Mouse (Mus musculus) neural tube, embryonic 13.5 days (tissue): ENCODE data around the gene Akap5. TPM values are rescaled to one million over a fixed set of nuclear protein-coding genes. Genes with fewer than 3 reads are reported as not detected.
A peak's percentile ranks its signal among the peaks of the same experiment; 100 is the strongest.

Source experiments
- ATAC-seq: fragments of 200-750 bp; cut with Nextera tagmentation; 2 replicates; pipeline ENCODE4 v1.8.0; 2017; ENCODE audit warnings: low read depth, mild to moderate bottlenecking, moderate TSS enrichment, moderate library complexity
- H3K27ac ChIP-seq: fragments of 300-500 bp; sonication (generic); replicated peaks from 2 replicates; pipeline ENCODE4 v1.5.1; 2015; ENCODE audit warnings: moderate library complexity, mild to moderate bottlenecking, inconsistent platforms
- H3K27me3 ChIP-seq: fragments of 300-500 bp; sonication (generic); 2 replicates; pipeline ENCODE4 v1.6.1; 2015; ENCODE audit warnings: mild to moderate bottlenecking, inconsistent platforms
- H3K36me3 ChIP-seq: fragments of 300-500 bp; sonication (generic); 2 replicates; pipeline ENCODE4 v1.6.1; 2015; ENCODE audit warnings: mild to moderate bottlenecking, inconsistent platforms
- H3K4me1 ChIP-seq: fragments of 300-500 bp; sonication (generic); replicated peaks from 2 replicates; pipeline ENCODE4 v1.6.1; 2015; ENCODE audit warnings: inconsistent platforms
- H3K4me2 ChIP-seq: fragments of 300-500 bp; sonication (generic); 2 replicates; pipeline ENCODE4 v1.6.1; 2015; ENCODE audit warnings: inconsistent platforms, mild to moderate bottlenecking, moderate library complexity
- H3K4me3 ChIP-seq: fragments of 300-500 bp; sonication (generic); 2 replicates; pipeline ENCODE4 v1.5.1; 2015; ENCODE audit warnings: mild to moderate bottlenecking, inconsistent platforms
- H3K9ac ChIP-seq: fragments of 300-500 bp; sonication (generic); 2 replicates; pipeline ENCODE4 v1.6.1; 2015; ENCODE audit warnings: moderate library complexity, mild to moderate bottlenecking, inconsistent platforms
- H3K9me3 ChIP-seq: fragments of 300-500 bp; sonication (generic); 2 replicates; pipeline ENCODE4 v1.6.1; 2016; ENCODE audit warnings: inconsistent platforms
- WGBS: fragments of 180-500 bp; shearing (Covaris S2); methylation state at CpG from one replicate; pipeline ENCODE4 v1.1.7; 2015; 5-methylcytosine and 5-hydroxymethylcytosine counted together
- polyA plus RNA-seq: library from polyadenylated mRNA; unstranded; fragments of >200 nt; fragmentation: Nextera tagmentation; extraction: Ambion mirVana; gene quantifications from 2 replicates; pipeline ENCODE4 v1.2.1, GENCODE M21; 2015

Gene Akap5
- polyA plus RNA-seq, 1 experiment from 2014 or later: 7.4 TPM

DNA sequence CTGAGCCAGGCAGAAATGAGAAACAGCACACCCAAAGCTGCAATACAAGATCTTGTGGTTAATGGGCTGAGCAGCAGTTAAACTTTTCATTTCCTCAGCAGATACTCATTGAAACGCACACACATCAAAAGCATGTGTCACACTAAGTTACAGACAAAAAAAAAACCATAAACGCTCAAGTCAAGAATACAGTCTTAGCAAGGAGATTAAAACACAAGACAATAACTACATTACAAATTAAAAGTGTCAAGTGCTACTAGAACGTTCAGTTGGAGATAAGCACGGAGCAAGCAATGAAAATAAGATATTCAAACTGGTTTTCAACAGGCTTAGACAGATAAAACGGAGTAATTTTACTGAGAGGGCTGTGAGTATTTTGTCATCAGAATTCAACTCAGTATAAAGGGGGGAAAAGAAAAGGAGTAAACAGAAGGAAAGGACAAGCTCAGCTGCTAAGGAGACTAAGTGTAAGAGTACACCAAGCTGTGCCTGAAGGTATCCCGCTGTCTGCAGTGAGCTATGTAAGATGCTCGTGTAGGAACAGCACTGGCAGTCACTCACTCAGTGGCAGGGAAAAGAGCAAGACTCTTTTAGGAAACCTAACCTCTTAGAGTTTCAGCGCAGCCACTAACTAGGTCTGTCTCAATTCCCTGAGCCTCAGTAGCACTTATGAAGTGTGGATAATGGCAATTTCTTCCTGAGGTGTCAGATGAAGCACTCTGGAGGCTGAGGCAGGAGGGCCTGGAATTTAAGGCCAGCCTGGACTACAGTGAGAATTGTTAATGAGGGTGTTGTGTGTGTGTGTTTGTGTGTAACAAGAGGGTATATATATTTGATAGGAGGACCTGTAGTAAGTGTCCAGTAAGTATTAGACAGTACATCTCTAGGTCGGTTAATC, 37.0 kb downstream of the Akap5 start:
- Histone ChIP-seq H3K4me2 (no peak overlapping the region), H3K4me1 (peaks cover 14% of the 10 kb centered on the region), H3K27ac (no peak overlapping the region), H3K9me3 (no peaks in the 10 kb centered on the region), H3K36me3 (no peaks in the 10 kb centered on the region), H3K4me3 (no peak overlapping the region), H3K27me3 (no peaks in the 10 kb centered on the region), H3K9ac (no peak overlapping the region)
- WGBS: 64% methylated on average over 9 of the region's 9 CpGs
- no peak for ATAC-seq

DNA sequence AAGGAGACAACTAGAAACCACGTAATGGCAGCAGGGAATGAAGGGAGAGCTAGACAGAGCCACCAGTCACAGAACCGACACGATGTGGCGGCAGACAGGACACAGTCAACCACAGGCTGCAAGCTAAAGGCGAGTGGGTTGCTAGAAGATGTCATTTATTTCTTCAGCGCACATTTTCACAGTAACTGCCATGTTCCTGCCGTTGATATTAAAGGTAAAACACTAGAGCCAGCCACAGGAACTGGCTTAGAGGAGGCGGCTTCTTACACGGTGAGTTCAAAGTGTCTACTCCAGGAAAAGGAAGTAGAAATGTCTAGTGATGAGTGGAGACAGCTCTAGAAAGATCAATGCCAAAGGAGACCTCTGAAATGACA, 37.6 kb downstream of the Akap5 start:
- no peak for ATAC-seq

DNA sequence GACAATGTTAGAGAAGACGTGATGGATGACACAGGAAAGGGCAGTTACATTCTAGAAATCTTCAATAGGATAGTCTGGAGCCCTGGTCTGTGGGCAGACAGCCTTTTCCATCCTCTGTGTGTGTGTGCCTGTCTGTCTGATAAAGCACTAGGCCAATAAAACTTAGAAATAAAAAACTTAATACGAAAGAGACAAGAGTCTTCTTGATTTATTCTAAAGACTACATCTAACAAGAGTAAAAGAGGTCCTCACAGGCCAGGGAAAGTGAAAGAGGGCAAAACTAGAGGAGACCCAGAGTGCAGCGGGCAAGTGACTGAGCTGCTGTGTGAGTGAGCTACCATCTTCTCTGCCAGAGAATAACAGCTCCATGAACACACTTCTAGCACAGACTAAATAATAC, 41.6 kb downstream of the Akap5 start:
- H3K9me3 ChIP-seq: no peaks in the 10 kb centered on the region
- 86% methylated on average over 3 of the region's 3 CpGs for WGBS
- H3K27me3 ChIP-seq: no peaks in the 10 kb centered on the region
- peaks cover 36% of the 10 kb centered on the region for H3K4me1 ChIP-seq
- ATAC-seq: no peak
- H3K4me2 ChIP-seq: no peak overlapping the region
- H3K4me3 ChIP-seq: no peak overlapping the region
- no peak overlapping the region for H3K27ac ChIP-seq
- no peaks in the 10 kb centered on the region for H3K36me3 ChIP-seq
- H3K9ac ChIP-seq: no peak overlapping the region; the same call in 1 of the 2 replicates

More for the DNA sequence above, 37.6 kb downstream of the Akap5 start:
- Histone ChIP-seq H3K27me3 (no peaks in the 10 kb centered on the region), H3K27ac (no peak overlapping the region), H3K36me3 (no peaks in the 10 kb centered on the region), H3K9ac (no peak overlapping the region), H3K4me2 (no peak overlapping the region), H3K4me3 (no peak overlapping the region), H3K4me1 (peaks cover 21% of the 10 kb centered on the region), H3K9me3 (no peaks in the 10 kb centered on the region)
- 88% methylated on average over 9 of the region's 9 CpGs for WGBS

DNA sequence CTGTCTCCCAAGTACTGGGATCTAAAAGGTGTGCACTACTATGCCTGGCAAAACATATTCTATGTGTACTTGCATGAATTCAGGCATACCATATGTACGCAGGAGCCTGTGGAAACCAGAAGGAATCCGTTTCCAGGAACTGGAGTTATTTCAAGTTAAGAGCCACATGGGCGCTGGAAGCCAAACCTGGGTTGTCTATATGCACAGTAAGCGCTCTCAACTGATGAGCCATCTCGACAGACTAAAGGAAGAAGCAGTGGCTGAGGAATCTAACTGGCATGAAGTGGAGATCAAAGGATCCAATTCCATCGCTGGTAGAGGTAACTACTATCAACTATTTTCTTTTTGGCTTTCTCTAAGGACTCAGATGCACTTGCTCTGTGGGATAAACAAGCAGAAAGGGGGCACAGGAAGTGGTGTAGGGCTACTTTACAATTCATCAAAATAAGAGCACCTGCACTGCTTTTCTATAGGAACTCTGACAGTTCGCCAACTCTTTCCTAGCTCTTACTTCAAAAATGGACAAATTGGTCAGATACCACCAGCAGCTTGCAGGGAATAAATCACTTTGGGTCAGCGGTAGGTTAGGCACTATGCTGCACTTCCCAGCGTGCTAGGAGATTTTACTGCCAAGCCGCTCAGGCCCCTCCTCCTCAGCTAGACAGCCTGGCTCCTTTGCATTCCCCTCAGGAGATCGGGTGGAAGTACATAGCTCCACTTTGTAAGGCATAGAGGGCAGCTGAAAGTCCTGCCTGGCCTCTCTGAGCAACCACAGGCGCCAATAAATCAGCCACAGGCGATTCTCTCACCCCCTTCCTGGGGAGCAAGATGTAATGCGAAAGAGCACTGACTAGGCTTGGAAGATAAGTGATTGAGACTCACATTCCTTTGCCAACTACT, 42.7 kb downstream of the Akap5 start:
- no peaks in the 10 kb centered on the region for H3K9me3 ChIP-seq
- H3K36me3 ChIP-seq: no peaks in the 10 kb centered on the region
- H3K4me1 ChIP-seq: peaks cover 40% of the 10 kb centered on the region
- peak overlapping the region; percentile 98 for H3K27ac ChIP-seq
- peak overlapping the region; percentile 86 for H3K4me2 ChIP-seq
- WGBS: 12% methylated on average over 14 of the region's 14 CpGs
- H3K4me3 ChIP-seq: peak overlapping the region; percentile 84
- ATAC-seq: no peak
- no peaks in the 10 kb centered on the region for H3K27me3 ChIP-seq
- peak overlapping the region; percentile 97 for H3K9ac ChIP-seq

DNA sequence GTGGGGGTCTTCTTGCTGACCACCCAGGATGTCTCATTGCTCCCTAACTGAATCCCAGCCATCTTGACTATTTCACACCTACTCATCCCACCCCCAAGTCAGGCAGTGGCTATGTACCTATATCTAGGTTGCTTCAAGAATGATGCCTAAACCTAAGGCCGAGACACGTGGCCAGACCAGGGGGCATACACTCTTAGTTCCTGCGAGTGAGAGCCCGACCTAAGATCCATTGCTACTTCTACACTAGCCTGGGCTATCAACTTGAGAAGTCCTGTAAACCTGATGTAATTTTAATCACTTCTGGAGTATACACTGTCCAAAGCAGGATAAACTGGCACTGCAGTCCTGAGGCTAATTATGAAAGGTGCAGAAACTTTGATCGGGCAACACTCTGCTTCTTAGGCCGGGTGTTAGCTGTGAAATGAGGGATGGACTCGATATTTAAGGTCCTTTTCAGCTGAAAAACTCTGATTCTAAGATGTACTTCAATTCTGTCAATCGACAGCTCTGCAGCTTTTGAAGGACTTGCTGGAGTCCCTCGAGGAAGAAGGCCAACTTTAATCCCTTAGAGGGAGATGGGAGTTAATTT, 43.6 kb downstream of the Akap5 start:
- H3K27ac ChIP-seq: peak overlapping the region; percentile 98
- ATAC-seq: no peak

DNA sequence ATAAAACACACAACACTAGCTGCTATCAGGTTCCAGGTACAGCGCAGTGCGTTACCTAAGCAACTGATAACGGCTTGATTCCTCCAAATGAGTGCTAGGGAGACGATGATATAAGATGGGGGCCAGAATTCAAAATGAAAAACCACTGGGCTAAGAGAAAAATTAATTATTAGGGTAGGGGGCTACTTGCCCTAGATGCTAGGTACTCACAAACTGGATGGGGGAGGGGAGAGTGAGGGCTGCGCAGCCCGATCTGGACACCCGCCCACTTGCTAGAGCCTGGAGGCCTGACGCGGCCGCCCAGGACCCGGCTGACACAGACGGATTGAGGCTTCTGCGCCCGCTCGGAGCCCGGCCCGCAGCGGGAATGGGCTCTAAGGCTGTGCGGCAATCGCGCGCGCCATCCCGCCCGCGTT, 44.1 kb downstream of the Akap5 start:
- ATAC-seq: peak; percentile 59
- peak overlapping the region; percentile 97 for H3K9ac ChIP-seq
- H3K9me3 ChIP-seq: no peaks in the 10 kb centered on the region
- peak overlapping the region; percentile 86 for H3K4me2 ChIP-seq
- no peaks in the 10 kb centered on the region for H3K27me3 ChIP-seq
- peak overlapping the region; percentile 84 for H3K4me3 ChIP-seq
- H3K36me3 ChIP-seq: no peaks in the 10 kb centered on the region
- peak overlapping the region; percentile 98 for H3K27ac ChIP-seq
- H3K4me1 ChIP-seq: peaks cover 49% of the 10 kb centered on the region
- under 1% methylated on average over 21 of the region's 26 CpGs for WGBS

More for the DNA sequence above, 43.6 kb downstream of the Akap5 start:
- H3K9ac ChIP-seq: peak overlapping the region; percentile 97
- H3K4me2 ChIP-seq: peak overlapping the region; percentile 86
- peak overlapping the region; percentile 84 for H3K4me3 ChIP-seq
- H3K4me1 ChIP-seq: peaks cover 48% of the 10 kb centered on the region
- no peaks in the 10 kb centered on the region for H3K27me3 ChIP-seq
- no peaks in the 10 kb centered on the region for H3K36me3 ChIP-seq
- 8% methylated on average over 9 of the region's 9 CpGs for WGBS
- H3K9me3 ChIP-seq: no peaks in the 10 kb centered on the region

DNA sequence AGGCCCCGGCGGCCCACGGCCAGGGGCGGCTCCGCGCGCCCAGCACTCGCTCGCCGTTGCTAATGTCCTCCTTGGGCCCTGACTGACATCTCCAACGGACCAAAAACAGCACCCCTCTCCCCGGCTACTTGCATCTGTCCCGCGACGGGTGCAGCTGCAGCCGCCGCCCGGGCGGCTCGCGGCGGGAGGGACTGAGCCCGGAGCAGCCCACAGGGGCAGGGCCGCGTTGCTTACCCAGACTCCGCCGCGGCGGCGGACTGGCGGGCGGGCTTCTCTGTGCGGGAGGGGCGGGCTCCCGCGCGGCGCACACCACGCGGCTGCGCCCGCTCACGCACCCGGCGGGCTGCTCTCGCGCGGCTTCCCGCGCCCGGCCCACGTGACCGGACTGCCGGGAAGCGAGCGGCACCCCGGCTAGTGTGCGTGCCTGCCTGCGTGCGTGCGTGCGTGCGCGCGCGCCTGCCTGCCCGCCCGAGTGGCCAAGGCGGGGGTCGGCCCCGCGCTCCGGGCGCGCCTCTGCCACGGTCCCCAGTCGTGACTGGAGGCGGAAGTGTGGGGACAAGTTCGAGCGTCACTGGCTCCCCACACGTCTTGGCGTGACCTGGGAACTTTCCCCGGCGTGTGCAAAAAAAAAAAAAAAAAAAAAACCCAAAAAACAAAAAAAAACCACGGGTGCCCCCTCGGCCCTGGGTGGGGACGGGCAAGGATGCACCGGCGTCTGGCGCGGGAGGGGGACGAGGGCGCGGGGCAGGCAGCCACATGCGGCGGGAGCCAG, 44.7 kb downstream of the Akap5 start, which contains the start of gene Zbtb25:
Gene Zbtb25, minus strand, starts transcription at position 397 of the 772 bp plus-strand sequence.
- H3K4me3 ChIP-seq: peak within 1 kb of the TSS; percentile 84
- H3K9ac ChIP-seq: peak within 1 kb of the TSS; percentile 97
- H3K4me1 ChIP-seq: peaks cover 54% of the 10 kb centered on the region
- peak within 1 kb of the TSS; percentile 86 for H3K4me2 ChIP-seq
- peak within 1 kb of the TSS; percentile 98 for H3K27ac ChIP-seq
- no peaks in the 10 kb centered on the region for H3K36me3 ChIP-seq
- no peaks in the 10 kb centered on the region for H3K9me3 ChIP-seq
- H3K27me3 ChIP-seq: no peaks in the 10 kb centered on the region
- WGBS: under 1% methylated on average over 88 of the region's 96 CpGs
- ATAC-seq: peak; percentile 83

DNA sequence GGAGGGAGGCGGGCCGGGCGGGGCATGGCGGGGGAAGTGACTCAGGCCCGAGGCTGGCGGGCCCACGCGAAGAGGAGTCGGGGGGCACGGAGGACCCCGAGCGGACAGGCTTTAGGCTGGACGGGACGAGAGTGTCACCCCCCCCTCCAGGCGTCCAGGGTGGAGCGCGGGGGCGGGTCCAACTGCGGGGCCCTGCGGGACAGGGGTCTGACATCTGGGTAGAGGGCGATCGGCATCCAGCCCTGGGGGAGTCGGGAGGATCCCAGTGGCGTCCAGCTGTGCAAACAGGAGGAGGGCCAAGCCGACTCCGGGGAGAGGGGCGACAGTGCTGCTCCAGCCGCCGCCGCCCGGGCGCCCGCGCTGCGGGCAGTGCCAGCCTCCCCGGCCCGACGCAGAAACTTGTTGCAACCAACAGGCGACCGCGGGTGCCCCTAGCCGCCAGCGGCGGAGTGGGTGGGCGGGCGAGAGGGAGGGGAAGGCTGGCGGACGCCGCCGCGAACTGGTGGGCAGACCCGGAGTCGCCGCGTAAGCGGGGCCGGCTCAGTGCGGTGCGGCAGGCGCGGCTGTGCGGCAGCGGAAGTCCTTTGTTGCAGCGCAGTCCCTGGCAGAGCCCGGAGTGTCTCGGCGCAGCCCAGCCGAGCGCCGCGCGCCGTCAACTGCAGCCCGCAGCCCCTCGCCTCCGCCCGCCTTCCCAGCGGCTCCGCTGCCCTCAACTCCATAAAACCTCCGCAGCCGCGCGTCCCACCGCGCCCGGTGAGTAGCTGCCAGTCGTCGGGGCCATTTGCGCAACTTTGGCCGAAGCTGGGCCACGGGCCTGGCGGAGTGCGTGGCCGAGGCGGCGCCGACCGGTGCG, 45.5 kb downstream of the Akap5 start, which contains the start of gene Zbtb1:
Gene Zbtb1, plus strand, starts transcription at position 289 of the 853 bp plus-strand sequence.
- peak; percentile 54 for ATAC-seq
- Histone ChIP-seq H3K4me3 (peak within 1 kb of the TSS; percentile 84), H3K9ac (peak within 1 kb of the TSS; percentile 97), H3K27ac (peak within 1 kb of the TSS; percentile 98), H3K27me3 (no peaks in the 10 kb centered on the region), H3K4me2 (peak within 1 kb of the TSS; percentile 86), H3K9me3 (no peaks in the 10 kb centered on the region), H3K4me1 (peaks cover 54% of the 10 kb centered on the region), H3K36me3 (no peaks in the 10 kb centered on the region)
- under 1% methylated on average over 84 of the region's 99 CpGs for WGBS

DNA sequence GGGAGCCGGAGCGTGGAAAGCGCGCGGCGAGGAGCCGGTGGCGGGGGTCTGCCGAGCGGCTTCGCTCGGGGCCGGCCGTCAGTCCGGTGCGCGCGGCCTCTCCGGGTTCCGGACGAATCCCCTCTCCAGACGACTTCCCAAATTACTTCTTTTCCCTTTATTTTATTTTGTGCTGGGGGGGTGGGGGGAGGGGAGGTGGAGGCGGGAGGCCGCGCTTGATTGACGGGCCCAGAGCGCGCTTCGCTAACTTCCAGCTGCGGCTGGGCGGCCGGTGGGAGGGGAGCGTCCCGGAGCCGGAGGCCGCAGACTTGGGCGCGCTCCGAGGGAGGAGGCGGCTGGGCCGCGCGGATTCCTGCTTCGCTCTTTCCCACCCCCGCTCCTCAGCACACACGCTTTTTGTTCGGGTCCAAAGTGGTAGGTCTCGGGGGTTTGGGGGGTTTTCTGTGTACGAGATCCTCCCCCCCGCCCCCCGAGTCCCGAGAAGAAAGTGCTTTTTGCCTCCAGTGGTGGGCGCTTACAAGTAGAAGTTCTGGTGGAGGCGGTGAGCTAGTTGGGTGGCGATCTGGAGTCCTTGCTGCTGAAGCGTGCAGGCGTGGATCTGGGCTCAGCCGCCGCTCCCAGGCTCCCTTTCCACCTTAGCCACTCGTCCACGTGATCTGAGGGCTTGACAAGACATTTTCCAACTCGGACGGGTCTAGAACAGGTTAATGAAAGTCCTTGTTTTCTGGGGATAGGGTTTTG, 46.3 kb downstream of the Akap5 start:
- peaks cover 51% of the 10 kb centered on the region for H3K4me1 ChIP-seq
- peak overlapping the region; percentile 84 for H3K4me3 ChIP-seq
- peak overlapping the region; percentile 98 for H3K27ac ChIP-seq
- no peaks in the 10 kb centered on the region for H3K9me3 ChIP-seq
- under 1% methylated on average over 54 of the region's 63 CpGs for WGBS
- no peaks in the 10 kb centered on the region for H3K27me3 ChIP-seq
- H3K36me3 ChIP-seq: no peaks in the 10 kb centered on the region
- peak overlapping the region; percentile 97 for H3K9ac ChIP-seq
- H3K4me2 ChIP-seq: peak overlapping the region; percentile 86
- peak; percentile 25 for ATAC-seq

DNA sequence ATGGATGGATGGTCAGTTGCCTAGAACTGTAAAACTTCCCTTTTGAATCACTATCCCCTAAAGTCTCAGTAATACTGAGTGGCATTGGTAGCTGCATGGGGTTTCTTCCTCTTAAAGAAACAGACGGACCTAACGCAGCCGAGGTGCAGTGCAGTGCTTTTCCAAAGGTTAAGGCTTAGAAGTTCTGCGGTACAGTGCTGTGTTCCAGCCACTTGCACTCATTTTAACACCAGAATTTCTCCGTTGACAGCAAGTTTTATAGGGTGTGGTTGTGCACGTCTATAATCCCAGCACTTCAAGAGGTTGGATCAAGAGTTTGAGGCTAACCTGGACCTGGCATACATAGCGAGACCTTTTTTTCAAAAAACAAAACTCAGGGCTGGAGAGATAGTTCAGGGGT, 47.4 kb downstream of the Akap5 start:
- ATAC-seq: no peak
- H3K36me3 ChIP-seq: no peaks in the 10 kb centered on the region
- no peaks in the 10 kb centered on the region for H3K27me3 ChIP-seq
- H3K27ac ChIP-seq: no peak overlapping the region
- peak overlapping the region; percentile 97; the same call in 1 of the 2 replicates for H3K9ac ChIP-seq
- peak overlapping the region; percentile 84 for H3K4me3 ChIP-seq
- H3K4me1 ChIP-seq: peaks cover 42% of the 10 kb centered on the region
- 43% methylated on average over 7 of the region's 7 CpGs for WGBS
- H3K9me3 ChIP-seq: no peaks in the 10 kb centered on the region
- peak overlapping the region; percentile 86 for H3K4me2 ChIP-seq
